Mouse (Mus musculus) bone marrow, adult 2 months (tissue): ENCODE data around the gene Vmn1r65. TPM values are rescaled to one million over a fixed set of nuclear protein-coding genes. Genes with fewer than 3 reads are reported as not detected.
"Not testable (repeated sequence)": the region's sequence is repeated elsewhere in the genome, so short reads cannot be mapped to it uniquely, and the experiment has no call there.

ENCODE experiments used
- H3K27ac ChIP-seq: fragments of 200-500 bp; 2 replicates; pipeline ENCODE4 v1.5.1; 2012; ENCODE audit warnings: low read depth, mild to moderate bottlenecking, control low read depth, inconsistent platforms, low read length; ENCODE audit not compliant: control insufficient read depth, poor library complexity, insufficient read depth
- H3K4me1 ChIP-seq: fragments of 200-500 bp; 2 replicates; pipeline ENCODE4 v1.6.1; 2011; ENCODE audit warnings: low read length; ENCODE audit not compliant: control insufficient read depth, insufficient read depth
- H3K4me3 ChIP-seq: fragments of 200-500 bp; replicated peaks from 2 replicates; pipeline ENCODE3; 2011; ENCODE audit warnings: mild to moderate bottlenecking, low read depth, low read length, control low read depth; ENCODE audit not compliant: control insufficient read depth
- CTCF ChIP-seq: fragments of 200-500 bp; IDR thresholded peaks from 2 replicates; pipeline ENCODE4 v1.5.1; 2011; ENCODE audit warnings: low read length, control low read depth; ENCODE audit not compliant: control insufficient read depth, insufficient read depth
- POLR2A ChIP-seq: fragments of 200-500 bp; IDR thresholded peaks from 2 replicates; pipeline ENCODE4 v1.6.1; 2011; ENCODE audit warnings: low read depth, mild to moderate bottlenecking, control low read depth, low read length, borderline replicate concordance; ENCODE audit not compliant: control insufficient read depth
- WGBS: fragments of 180-500 bp; shearing (Covaris S2); methylation state at CpG from one replicate; pipeline ENCODE4 v1.1.7; 2018; 5-methylcytosine and 5-hydroxymethylcytosine counted together
- polyA plus RNA-seq: library from polyadenylated mRNA; stranded (reverse); fragments of >200 nt; gene quantifications from 2 replicates; pipeline ENCODE4 v1.2.4, GENCODE M21; 2011; ENCODE audit warnings: low replicate concordance; ENCODE audit not compliant: missing spikeins, insufficient read depth, insufficient read length

Vmn1r65 gene
- not detected in 2 replicates for polyA plus RNA-seq

DNA sequence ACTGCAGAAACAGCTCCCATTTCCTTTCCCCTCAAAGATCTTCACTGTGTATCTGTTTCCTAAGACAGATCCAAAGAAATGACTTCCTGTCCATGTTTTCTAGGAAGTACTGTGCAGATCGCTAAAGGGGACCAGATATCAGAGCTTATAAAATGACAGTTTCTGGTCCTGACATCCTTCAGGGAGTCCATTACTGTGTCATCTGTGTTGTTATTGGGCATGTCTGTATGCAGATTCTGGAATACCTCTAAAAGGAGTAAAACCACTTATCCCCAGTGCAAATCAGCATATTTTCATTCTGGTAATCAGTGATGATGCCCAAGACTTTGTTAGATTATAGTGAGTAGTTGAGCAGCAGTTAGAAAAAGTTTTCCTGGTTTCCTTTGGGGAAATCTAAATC is at the start of gene Vmn1r65:
Vmn1r65 (minus strand) TSS at position 101 of the 400 bp plus-strand sequence.
- H3K4me3 ChIP-seq, result no peak within 1 kb of the TSS
- H3K4me1 ChIP-seq, result no peaks in the 10 kb centered on the region
- TF ChIP-seq CTCF (no peak), POLR2A (no peak)
- H3K27ac ChIP-seq, result no peak within 1 kb of the TSS
- 83% methylated on average over 1 of the region's 1 CpGs for WGBS

DNA sequence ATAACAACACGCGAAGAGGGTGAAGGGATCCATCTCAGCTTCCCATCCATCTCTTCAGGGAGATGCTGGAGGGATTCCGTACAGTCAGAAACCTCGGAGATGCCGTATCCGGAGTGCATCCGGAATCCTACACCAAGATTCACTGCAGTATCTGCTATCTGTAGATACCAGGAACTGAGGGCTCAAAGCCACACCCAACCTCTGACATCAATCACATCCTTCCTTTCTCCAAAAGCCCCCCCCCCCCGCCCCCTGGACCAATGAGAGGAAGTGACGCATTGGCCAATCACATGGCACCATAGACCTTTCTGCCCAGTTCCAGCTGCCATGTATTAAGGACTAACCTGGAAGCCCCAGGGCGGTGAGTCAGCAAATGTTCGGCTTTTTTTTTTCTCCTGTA is 34.1 kb upstream of the Vmn1r65 start, which contains the start of gene Nlrp4c:
Nlrp4c (plus strand) TSS at position 301 of the 400 bp plus-strand sequence.
- Histone ChIP-seq H3K4me3 (no peak within 1 kb of the TSS), H3K4me1 (no peaks in the 10 kb centered on the region), H3K27ac (no peak within 1 kb of the TSS)
- TF ChIP-seq CTCF (no peak), POLR2A (no peak)
- 85% methylated on average over 11 of the region's 11 CpGs for WGBS

DNA sequence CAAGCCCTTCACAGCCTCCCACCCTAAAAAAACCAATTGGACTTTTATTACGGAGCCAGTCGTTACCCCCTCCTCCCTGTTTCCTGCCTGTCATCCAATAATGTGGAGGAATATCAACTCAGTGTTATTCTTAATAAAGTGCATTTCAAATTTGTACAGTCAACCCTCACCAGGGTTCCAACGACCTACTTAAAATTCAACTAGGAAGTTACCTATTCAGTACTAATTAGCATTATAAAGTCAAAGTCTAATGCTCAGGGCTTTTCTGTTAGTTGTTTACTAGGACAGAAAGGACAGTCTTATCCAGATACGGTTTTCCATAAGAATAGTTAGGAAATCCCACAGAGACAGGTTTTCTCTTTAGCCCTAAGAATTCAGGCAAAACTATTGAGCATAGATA is 28.4 kb downstream of the Vmn1r65 start:
- H3K27ac ChIP-seq, H3K4me1 ChIP-seq, H3K4me3 ChIP-seq: not testable (repeated sequence)
- 78% methylated on average over 4 of the region's 4 CpGs for WGBS

DNA sequence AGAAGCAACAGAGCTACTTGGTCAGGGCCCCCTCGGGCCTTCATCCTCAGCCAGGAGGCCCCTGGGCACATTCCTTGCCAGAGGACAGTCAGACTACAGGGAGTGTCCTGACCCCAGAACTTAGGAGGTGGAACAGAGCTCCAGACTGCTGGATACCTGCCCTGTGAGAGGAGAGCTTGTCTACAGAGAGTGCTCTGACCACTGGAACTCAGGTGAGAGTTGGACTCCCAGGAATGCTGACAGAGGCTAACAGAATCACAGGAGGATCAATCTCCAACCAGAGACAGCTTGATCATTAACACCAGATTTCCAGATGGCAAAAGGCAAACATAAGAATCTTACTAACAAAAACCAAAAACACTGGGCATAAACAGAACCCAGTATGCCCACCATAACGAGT is 38.3 kb downstream of the Vmn1r65 start:
- not testable (repeated sequence) for H3K27ac ChIP-seq, H3K4me3 ChIP-seq, H3K4me1 ChIP-seq
- 73% methylated on average over 2 of the region's 2 CpGs for WGBS

Other genes starting within 250 kb of the Vmn1r65 start
- gene Vmn1r63, start 205.6 kb downstream of the Vmn1r65 start, polyA plus RNA-seq, result not detected in 2 replicates
- not detected in 2 replicates for gene Vmn1r64, start 126.5 kb downstream of the Vmn1r65 start, polyA plus RNA-seq
- gene Nlrp4c, start 34.2 kb upstream of the Vmn1r65 start, polyA plus RNA-seq, result not detected in 2 replicates
- gene Zfp787, start 145.0 kb upstream of the Vmn1r65 start, polyA plus RNA-seq, result 15.3 and 38.1 TPM in 2 replicates
- 9.5 and 14.9 TPM in 2 replicates for gene Zfp444, start 161.2 kb upstream of the Vmn1r65 start, polyA plus RNA-seq
- not detected in 2 replicates for gene Galp, start 186.1 kb upstream of the Vmn1r65 start, polyA plus RNA-seq
- not detected in 2 replicates for gene Zscan5b, start 211.3 kb upstream of the Vmn1r65 start, polyA plus RNA-seq
- not detected in 2 replicates for gene Epp13, start 241.7 kb upstream of the Vmn1r65 start, polyA plus RNA-seq